Mouse (Mus musculus): ENCODE data around the gene Camsap2.

Gene Camsap2

GRCm38 (mm10) chr1:136220037-136220871 is 125.7 kb downstream of the Camsap2 start:
- DNase-seq, result no peak
